Mouse (Mus musculus) bone marrow macrophage, adult 2 months (primary cell): Measurements from ENCODE around the gene Cd93. TPM values are rescaled to one million over a fixed set of nuclear protein-coding genes. Genes with fewer than 3 reads are reported as not detected.
A peak's percentile ranks its signal among the peaks of the same experiment; 100 is the strongest.

Experiments used
- H3K27ac ChIP-seq: 2 replicates; pipeline ENCODE4 v1.5.1; 2012; ENCODE audit warnings: low read depth, low read length; ENCODE audit not compliant: insufficient read depth
- H3K4me1 ChIP-seq: 2 replicates; pipeline ENCODE4 v1.6.1; 2012; ENCODE audit warnings: low read length; ENCODE audit not compliant: control insufficient read depth, insufficient read depth
- H3K4me3 ChIP-seq: 2 replicates; pipeline ENCODE4 v1.5.1; 2012; ENCODE audit warnings: mild to moderate bottlenecking, low read length, moderate library complexity; ENCODE audit not compliant: insufficient read depth
- CTCF ChIP-seq: IDR thresholded peaks from 2 replicates; pipeline ENCODE4 v1.5.1; 2012; ENCODE audit warnings: low read depth, mild to moderate bottlenecking, low read length, moderate library complexity
- POLR2A ChIP-seq: IDR thresholded peaks from 2 replicates; pipeline ENCODE4 v1.6.1; 2012; ENCODE audit warnings: mild to moderate bottlenecking, low read depth, low read length, borderline replicate concordance
- polyA plus RNA-seq: library from polyadenylated mRNA; stranded (reverse); fragments of >200 nt; gene quantifications from 2 replicates; pipeline ENCODE4 v1.2.4, GENCODE M21; 2012; ENCODE audit not compliant: missing spikeins, insufficient read depth, insufficient read length

Gene Cd93
- polyA plus RNA-seq, 1 experiment, result 370 TPM

DNA sequence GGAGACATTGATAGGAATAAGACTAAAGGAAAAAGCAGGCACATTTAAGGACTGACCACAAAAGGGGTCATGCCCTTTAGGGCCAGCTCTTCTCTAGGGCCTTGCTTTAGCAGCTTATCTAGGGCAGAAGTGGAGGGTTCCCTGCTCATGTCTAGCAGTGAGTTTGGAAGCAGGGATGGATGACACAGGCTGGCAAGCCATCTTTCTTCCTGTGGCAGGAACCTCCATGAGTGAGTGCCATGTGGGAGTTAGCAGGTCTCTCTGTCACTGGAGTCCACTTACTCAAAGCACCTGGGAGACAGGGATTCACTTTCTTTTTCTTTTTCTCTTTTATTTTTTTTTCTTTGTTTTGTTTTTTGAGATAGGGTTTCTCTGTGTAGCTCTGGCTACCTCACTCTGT, 49.5 kb downstream of the Cd93 start:
- no peak overlapping the region for H3K27ac ChIP-seq
- no peak overlapping the region for H3K4me3 ChIP-seq
- H3K4me1 ChIP-seq, result peaks cover 36% of the 10 kb centered on the region
- TF ChIP-seq POLR2A (no peak), CTCF (no peak)

DNA sequence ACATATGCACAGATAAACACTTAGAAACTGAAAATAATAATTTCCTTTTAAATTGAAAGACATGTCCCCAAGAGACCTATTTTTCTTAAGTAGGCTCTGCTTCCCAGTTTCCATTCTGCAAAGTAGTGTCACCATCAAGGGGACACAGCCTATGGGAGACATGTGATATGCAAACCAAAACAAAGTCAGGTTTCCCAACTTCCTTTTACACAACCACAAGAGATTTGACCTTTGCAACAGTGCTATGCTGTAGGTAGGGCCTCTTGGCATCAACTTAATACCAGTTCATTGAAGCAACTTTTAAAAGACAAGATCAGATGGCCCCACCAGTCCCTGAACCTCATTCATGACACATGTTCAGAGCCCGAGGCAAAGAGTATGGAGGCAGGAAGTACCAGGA, 50.2 kb downstream of the Cd93 start:
- H3K4me1 ChIP-seq, result peaks cover 32% of the 10 kb centered on the region
- H3K4me3 ChIP-seq, result no peak overlapping the region
- peak overlapping the region; percentile 6; the same call in 1 of the 2 replicates for H3K27ac ChIP-seq
- TF ChIP-seq CTCF, result no peak
- no peak for TF ChIP-seq POLR2A

DNA sequence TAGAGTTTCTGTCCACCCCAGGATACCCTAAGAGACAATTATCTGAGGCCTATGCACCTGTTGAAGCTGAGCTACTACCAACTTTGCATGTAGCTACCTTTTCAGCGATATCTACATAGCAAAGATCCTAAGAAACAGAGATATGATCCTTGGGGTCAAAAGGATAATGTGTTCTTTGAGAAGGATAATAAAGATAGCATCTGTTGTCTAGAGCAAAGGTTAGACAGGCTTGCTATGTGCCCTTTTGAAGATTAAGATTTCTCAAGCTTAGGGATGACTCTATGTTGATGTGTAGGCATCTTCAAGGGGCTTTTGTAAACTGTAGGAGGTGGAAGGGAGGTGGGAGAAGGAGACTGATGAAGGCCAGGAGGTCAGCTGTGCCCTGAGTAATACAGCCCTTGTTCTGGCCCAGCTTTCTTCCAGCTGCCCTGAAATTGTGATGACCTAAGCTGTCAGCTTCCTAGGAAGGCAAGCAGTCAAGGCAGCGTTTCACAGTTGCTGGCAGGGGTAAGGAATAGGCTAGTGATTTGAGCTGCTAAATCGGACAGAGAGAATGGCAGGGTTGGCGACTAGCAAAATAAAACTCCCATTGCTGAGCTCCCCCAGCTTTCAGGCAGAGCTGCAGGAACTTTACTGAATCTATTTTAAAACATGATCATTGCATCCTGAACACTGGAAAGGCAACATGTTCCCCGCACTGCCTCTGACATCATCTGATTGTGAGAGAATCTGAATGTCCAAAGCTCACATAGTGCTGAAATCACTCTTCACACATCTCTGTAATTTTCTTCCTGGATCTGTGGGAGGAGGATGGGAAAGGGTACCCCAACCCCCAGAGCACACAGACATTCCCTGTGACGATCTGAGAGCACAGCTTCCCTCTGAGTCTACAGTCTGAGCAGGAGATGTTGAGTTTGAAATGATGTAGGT, 55.4 kb downstream of the Cd93 start:
- TF ChIP-seq POLR2A, result no peak
- TF ChIP-seq CTCF, result no peak
- H3K4me3 ChIP-seq, result no peak overlapping the region

DNA sequence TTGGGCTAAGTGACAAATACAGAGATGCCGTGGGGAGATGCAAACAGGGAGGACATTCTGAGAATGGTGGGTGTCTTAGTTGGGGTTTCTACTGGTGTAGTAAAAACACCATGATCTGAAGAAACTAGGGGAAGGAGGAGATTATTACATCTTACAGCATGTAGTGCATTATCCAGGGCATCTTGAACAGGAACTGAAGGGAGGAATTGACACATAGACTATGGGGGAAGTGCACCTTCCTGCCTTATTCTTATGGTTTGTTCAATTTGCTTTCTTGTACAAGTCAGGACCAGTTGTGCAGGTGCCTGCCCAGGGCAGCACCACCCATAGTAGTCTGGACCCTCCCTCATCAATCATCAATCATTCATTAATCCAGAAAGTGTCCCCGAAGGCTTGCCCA, 56.4 kb downstream of the Cd93 start:
- Histone ChIP-seq H3K27ac (no peak overlapping the region), H3K4me1 (no peaks in the 10 kb centered on the region), H3K4me3 (no peak overlapping the region)
- TF ChIP-seq CTCF (no peak), POLR2A (no peak)

More for the DNA sequence above, 55.4 kb downstream of the Cd93 start:
- H3K4me1 ChIP-seq, result peaks cover 6% of the 10 kb centered on the region
- H3K27ac ChIP-seq, result no peak overlapping the region

Other genes starting within 250 kb of the Cd93 start
- not detected in 2 replicates for gene Sstr4, start 48.2 kb downstream of the Cd93 start, polyA plus RNA-seq
- gene Thbd, start 35.4 kb downstream of the Cd93 start, polyA plus RNA-seq, result 8.2 and 8.3 TPM in 2 replicates
- 20.7 and 22.8 TPM in 2 replicates for gene Nxt1, start 229.0 kb upstream of the Cd93 start, polyA plus RNA-seq
- gene Gzf1, start 237.5 kb upstream of the Cd93 start, polyA plus RNA-seq, result 18.5 and 20.2 TPM in 2 replicates